24 mouse cellular contexts compared by ENCODE assay signal in the genomic region with DNA sequence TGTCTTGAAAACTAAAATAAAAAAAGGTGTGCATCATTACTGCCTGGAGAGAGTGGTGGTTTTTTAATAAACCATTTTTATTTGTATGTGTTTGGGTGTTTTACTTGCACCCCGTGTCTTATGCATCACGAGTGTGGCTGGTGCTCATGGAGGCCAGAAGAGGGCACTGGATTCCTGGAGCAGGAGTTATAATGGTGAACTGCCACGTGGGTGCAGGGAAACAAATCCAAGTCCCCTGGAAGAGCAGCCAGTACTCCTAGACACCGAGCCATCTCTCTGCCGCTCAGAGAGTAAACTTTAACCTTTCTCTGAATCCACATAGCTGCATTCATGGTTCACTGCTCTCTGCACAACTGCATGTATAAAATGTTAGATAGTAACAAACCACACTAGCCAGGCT.
DNase-seq lines count a peak whose midpoint lies in the region; ATAC-seq and TF ChIP-seq lines count a peak whose summit lies in the region.
"Had no signal": no experiment of that assay in that cellular context is flagged by ENCODE, and none has a peak within 500 bp of the region (broad histone marks: within the 10 kb centered on the region; RNA-seq: fewer than 3 reads in every experiment).

No protein-coding gene starts in this region.

- DNase-seq in kidney, adult 2 months, result peak; percentile 84
- DNase-seq in thymus, postnatal 4 days, result peak; percentile 38
- DNase-seq in thymus, postnatal 36 days, result no peak
- DNase-seq in kidney, postnatal 0 days (ENCODE audit: low spot score), result no peak
- no peak for DNase-seq in cerebellum, adult 2 months
- DNase-seq in gastrocnemius, postnatal 25 days, result no peak
- DNase-seq: adrenal gland, postnatal 10 days; B cell, adult 2 months; cerebellum, adult 18-20 months; cerebellum, postnatal 36 days; embryo, embryonic 11 days; heart, postnatal 4 days; lung, postnatal 10 days; midbrain, embryonic 14.5 days; right cerebral cortex, postnatal 14 days; thymus, postnatal 25 days had no signal

- no peak overlapping the region for H3K9ac ChIP-seq in kidney, embryonic 15.5 days
- H3K9ac ChIP-seq in kidney, postnatal 0 days (ENCODE audit: low read depth, low read length), result no peak overlapping the region
- H3K9ac ChIP-seq: embryonic facial prominence, embryonic 13.5 days; forebrain, embryonic 13.5 days; hindbrain, embryonic 15.5 days; limb, embryonic 15.5 days; neural tube, embryonic 12.5 days had no signal

- no peak; the same call in 1 of the 2 replicates for ATAC-seq in kidney, embryonic 15.5 days (replicated peaks; ENCODE audit: low FRiP score)
- no peak; the same call in 1 of the 2 replicates for ATAC-seq in kidney, postnatal 0 days (replicated peaks; ENCODE audit: low FRiP score, low read depth)
- ATAC-seq: forebrain, embryonic 13.5 days had no signal

- TF ChIP-seq CTCF in kidney, adult 2 months (conservative IDR thresholded peaks at IDR 0.05; ENCODE audit: insufficient read depth, insufficient read length, low read depth, low read length), result no peak; the same call in 1 of the 2 replicates
- TF ChIP-seq CTCF in kidney, postnatal 0 days (IDR thresholded peaks at IDR 0.05; ENCODE audit: low read depth), result peak; percentile 43
- TF ChIP-seq CTCF in cerebellum, adult 2 months (IDR thresholded peaks at IDR 0.05; ENCODE audit: borderline replicate concordance, insufficient read depth, low read depth, low read length), result no peak

- 44% methylated on average over 5 of the region's 5 CpGs for WGBS in kidney, adult 2 months
- 56% methylated on average over 5 of the region's 5 CpGs for WGBS in kidney, embryonic 15.5 days
- WGBS in kidney, postnatal 0 days, result 44% methylated on average over 5 of the region's 5 CpGs
- 62% methylated on average over 5 of the region's 5 CpGs for whole genome bisulfite sequencing in cerebellum, adult 2 months

- 0 out of 2 replicates have a peak, but pooled peaks cover 4% of the 10 kb centered on the region for H3K9me3 ChIP-seq in kidney, embryonic 15.5 days (replicated peaks)
- H3K9me3 ChIP-seq in kidney, postnatal 0 days (replicated peaks; ENCODE audit: low read length), result no peaks in the 10 kb centered on the region
- H3K9me3 ChIP-seq: forebrain, embryonic 13.5 days; heart, embryonic 10.5 days; hindbrain, embryonic 15.5 days; limb, embryonic 15.5 days; neural tube, embryonic 12.5 days had no signal

- H3K27ac ChIP-seq in kidney, adult 2 months (ENCODE audit: insufficient read depth, low read depth, low read length), result no peak overlapping the region
- no peak overlapping the region for H3K27ac ChIP-seq in kidney, embryonic 15.5 days
- no peak overlapping the region for H3K27ac ChIP-seq in kidney, postnatal 0 days
- H3K27ac ChIP-seq in cerebellum, adult 2 months (ENCODE audit: insufficient read depth, low read length), result no peak overlapping the region
- H3K27ac ChIP-seq: embryonic facial prominence, embryonic 13.5 days; forebrain, embryonic 13.5 days; heart, embryonic 10.5 days; hindbrain, embryonic 15.5 days; limb, embryonic 15.5 days; neural tube, embryonic 12.5 days had no signal

- H3K4me1 ChIP-seq in kidney, adult 2 months (ENCODE audit: control insufficient read depth, insufficient read depth, low read length), result 0 out of 2 replicates have a peak, but pooled peaks cover 2% of the 10 kb centered on the region
- H3K4me1 ChIP-seq in kidney, embryonic 15.5 days, result peaks cover 10% of the 10 kb centered on the region; the same call in 1 of the 2 replicates
- H3K4me1 ChIP-seq in kidney, postnatal 0 days (replicated peaks; ENCODE audit: insufficient read depth, low read length), result no peaks in the 10 kb centered on the region; the same call in 1 of the 2 replicates
- peaks cover 7% of the 10 kb centered on the region for H3K4me1 ChIP-seq in cerebellum, adult 2 months (ENCODE audit: control insufficient read depth, insufficient read depth, low read length)
- H3K4me1 ChIP-seq: hindbrain, embryonic 15.5 days; neural tube, embryonic 12.5 days had no signal

- H3K27me3 ChIP-seq in kidney, adult 2 months (replicated peaks; ENCODE audit: control insufficient read depth, insufficient read depth, low read length), result no peaks in the 10 kb centered on the region
- H3K27me3 ChIP-seq in kidney, embryonic 15.5 days, result no peaks in the 10 kb centered on the region
- no peaks in the 10 kb centered on the region for H3K27me3 ChIP-seq in kidney, postnatal 0 days (ENCODE audit: insufficient read depth, low read length)
- H3K27me3 ChIP-seq in cerebellum, adult 2 months (ENCODE audit: control insufficient read depth, insufficient read depth, low read length), result no peaks in the 10 kb centered on the region
- H3K27me3 ChIP-seq: embryonic facial prominence, embryonic 13.5 days; forebrain, embryonic 13.5 days; hindbrain, embryonic 15.5 days; limb, embryonic 15.5 days; neural tube, embryonic 12.5 days had no signal

- no peak for TF ChIP-seq POLR2A in kidney, adult 2 months (IDR thresholded peaks at IDR 0.05; ENCODE audit: low read depth, low read length)
- TF ChIP-seq POLR2A in cerebellum, adult 2 months (IDR thresholded peaks at IDR 0.05; ENCODE audit: borderline replicate concordance, insufficient read depth, low read length), result no peak

- H3K4me2 ChIP-seq in kidney, embryonic 15.5 days, result no peak overlapping the region
- no peak overlapping the region for H3K4me2 ChIP-seq in kidney, postnatal 0 days (ENCODE audit: low read length)
- H3K4me2 ChIP-seq: embryonic facial prominence, embryonic 13.5 days; forebrain, embryonic 13.5 days; hindbrain, embryonic 15.5 days; limb, embryonic 15.5 days; neural tube, embryonic 12.5 days had no signal

- no peaks in the 10 kb centered on the region for H3K36me3 ChIP-seq in kidney, adult 2 months (ENCODE audit: control insufficient read depth, insufficient read depth, low read length)
- H3K36me3 ChIP-seq in kidney, embryonic 15.5 days, result no peaks in the 10 kb centered on the region
- no peaks in the 10 kb centered on the region for H3K36me3 ChIP-seq in kidney, postnatal 0 days (ENCODE audit: insufficient read depth, low read length)
- H3K36me3 ChIP-seq: embryonic facial prominence, embryonic 13.5 days; heart, embryonic 10.5 days; hindbrain, embryonic 15.5 days; limb, embryonic 15.5 days; neural tube, embryonic 12.5 days had no signal

- H3K4me3 ChIP-seq in kidney, adult 2 months (ENCODE audit: insufficient read depth, low read depth, low read length), result no peak overlapping the region
- no peak overlapping the region for H3K4me3 ChIP-seq in kidney, embryonic 15.5 days (replicated peaks)
- no peak overlapping the region for H3K4me3 ChIP-seq in kidney, postnatal 0 days (replicated peaks; ENCODE audit: low read depth, low read length)
- no peak overlapping the region for H3K4me3 ChIP-seq in cerebellum, adult 2 months (replicated peaks; ENCODE audit: insufficient read depth, low read depth, low read length)
- H3K4me3 ChIP-seq: embryonic facial prominence, embryonic 13.5 days; erythroblast, embryonic 14.5 days; forebrain, embryonic 13.5 days; heart, embryonic 10.5 days; hindbrain, embryonic 15.5 days; limb, embryonic 15.5 days; neural tube, embryonic 12.5 days had no signal

Comparison
In these comparisons a context has a peak if more than half of its experiments do, and no peak if none do; other contexts are left out.
1. DNase-seq: peak in kidney, adult 2 months (single experiment) and thymus, postnatal 4 days (single experiment); none in thymus, postnatal 36 days (0 of 2), kidney, postnatal 0 days (single experiment), cerebellum, adult 2 months (0 of 2) and gastrocnemius, postnatal 25 days (single experiment).